Mouse (Mus musculus) retina, postnatal 7 days (tissue): ENCODE measurements at regions not wholly inside any gene's neighbourhood (a gene's known extent, or its start where the extent isn't known, plus 50 kb on each side); places are given as distances from the start of the nearest gene placed in this dataset.
A peak's percentile ranks its signal among the peaks of the same experiment; 100 is the strongest.

Source experiments
- DNase-seq: peaks from one replicate; pipeline ENCODE4 v3.0.0-alpha.2; 2012; ENCODE audit warnings: low read depth, low spot score

DNA sequence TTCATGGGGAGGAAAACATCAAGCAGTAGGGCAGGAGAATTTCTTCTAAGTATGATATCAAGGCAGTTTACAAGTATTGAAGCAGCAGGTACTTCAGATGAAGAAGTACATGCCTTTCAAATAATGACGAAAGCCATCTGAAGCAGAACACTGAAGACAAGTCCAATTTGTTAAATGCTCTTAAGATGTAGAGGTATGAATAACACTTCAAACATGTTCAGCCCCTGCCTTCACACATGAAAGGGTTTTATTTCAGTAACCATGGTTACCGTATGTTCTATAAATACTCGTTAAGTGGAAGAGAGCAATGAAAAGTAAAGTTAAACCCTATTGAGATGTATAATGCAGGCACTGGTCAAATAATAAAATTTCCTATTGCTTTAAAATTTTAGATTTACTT, 101.8 kb downstream of the Mospd2 start:
- DNase-seq, result no peak

- DNase-seq, result no peak
These were observed 139.8 kb downstream of the Mospd2 start for GRCm38 (mm10) chrX:164840393-164840792.

DNA sequence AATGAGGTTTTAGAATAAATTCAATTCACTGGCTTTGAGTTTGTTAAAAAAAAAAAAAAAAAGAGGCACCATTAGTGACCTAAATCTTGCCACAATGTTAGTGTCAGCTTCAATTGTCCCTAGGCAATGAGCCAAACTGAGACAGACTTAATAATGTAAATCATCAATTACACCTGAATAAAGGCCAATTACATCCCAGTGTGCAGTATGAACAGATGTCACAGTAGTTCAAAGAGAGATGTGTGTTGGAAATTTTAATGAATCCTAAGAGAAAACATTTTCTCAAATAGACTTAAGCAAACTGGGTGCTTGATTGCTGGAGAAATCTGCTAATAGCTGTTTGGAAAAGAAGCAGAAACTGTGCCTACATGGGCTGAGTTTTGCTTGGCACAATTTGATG, 159.3 kb downstream of the Mospd2 start:
- no peak for DNase-seq

- DNase-seq, result no peak
These were observed 192.9 kb downstream of the Mospd2 start for GRCm38 (mm10) chrX:164787293-164787692.

DNA sequence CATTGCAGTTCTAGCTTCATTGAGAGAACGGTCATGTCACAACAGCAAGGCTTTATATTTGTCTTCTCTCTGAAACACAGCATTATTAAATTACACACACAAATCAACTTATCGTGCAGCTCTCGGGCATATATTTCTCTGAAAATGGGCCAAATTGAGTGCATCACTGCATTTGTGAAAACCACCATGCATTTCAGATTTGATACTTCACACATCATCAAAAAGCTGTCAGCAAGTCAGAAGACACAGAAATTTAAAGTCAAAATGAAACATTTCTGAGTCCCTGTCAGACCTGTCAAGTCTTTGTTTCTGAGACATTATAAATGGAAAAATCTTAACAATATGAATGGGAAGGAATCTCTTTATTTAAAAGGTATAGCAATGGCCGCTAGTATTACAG, 215.3 kb downstream of the Mospd2 start:
- DNase-seq, result no peak

- DNase-seq, result peak; percentile 11
These were observed 216.3 kb downstream of the Mospd2 start for GRCm38 (mm10) chrX:164763764-164764445.

DNA sequence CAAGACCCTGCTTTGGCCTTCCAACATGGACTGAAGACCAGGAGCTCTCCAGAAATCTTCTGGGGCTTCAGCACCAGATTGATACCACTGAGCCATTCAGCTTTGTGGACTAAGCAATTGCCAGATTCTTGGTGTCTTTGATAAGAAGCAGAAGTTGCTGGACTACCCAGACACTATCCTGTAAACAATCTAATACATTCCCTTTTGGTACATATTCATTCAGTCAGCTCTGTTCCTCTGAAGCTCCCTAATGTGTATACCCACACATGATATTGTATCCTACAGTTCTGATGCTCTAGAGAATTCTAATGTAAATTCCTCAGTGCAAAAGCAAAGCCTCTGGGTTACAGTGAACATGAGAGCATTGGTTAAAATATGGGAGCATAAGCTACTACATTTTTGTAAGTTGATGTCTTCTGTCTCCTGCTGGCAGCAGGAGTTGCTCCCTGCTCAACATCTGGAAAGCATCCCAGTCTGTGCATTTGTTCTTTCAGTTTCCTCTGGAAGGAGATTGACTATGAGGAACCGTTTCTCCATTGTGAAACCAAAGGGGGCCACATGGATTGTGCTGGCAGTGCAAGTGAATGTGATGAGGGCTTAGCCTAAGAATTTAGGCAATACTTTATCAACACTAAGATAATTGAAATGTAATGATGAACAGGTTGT, 234.5 kb downstream of the Mospd2 start:
- DNase-seq, result no peak
